Mouse (Mus musculus) embryo, embryonic 9.5 days (tissue): ENCODE measurements at regions not wholly inside any gene's neighbourhood (a gene's known extent, or its start where the extent isn't known, plus 50 kb on each side); places are given as distances from the start of the nearest gene placed in this dataset.

Experiments used
- DNase-seq: peaks from one replicate; pipeline ENCODE4 v3.0.0-alpha.2; 2017; ENCODE audit errors: extremely low spot score

- no peak for DNase-seq
Observed at GRCm38 (mm10) chr10:96499274-96499673, 117.5 kb upstream of the Btg1 start.

GRCm38 (mm10) chr10:96502090-96502728 is 114.6 kb upstream of the Btg1 start:
- DNase-seq = no peak

- DNase-seq = no peak
Observed at GRCm38 (mm10) chr10:96502736-96503135, 114.1 kb upstream of the Btg1 start.

GRCm38 (mm10) chr10:96504340-96504739 is 112.5 kb upstream of the Btg1 start:
- no peak for DNase-seq

GRCm38 (mm10) chr10:96515164-96515922 is 101.5 kb upstream of the Btg1 start:
- DNase-seq = no peak

- no peak for DNase-seq
Observed at GRCm38 (mm10) chr10:96515923-96516258, 100.9 kb upstream of the Btg1 start.

- DNase-seq = no peak
Observed at GRCm38 (mm10) chr10:96519411-96519810, 97.4 kb upstream of the Btg1 start.

- DNase-seq = peak; percentile 14
Observed at GRCm38 (mm10) chr10:96520995-96521760, 95.6 kb upstream of the Btg1 start.

- DNase-seq = peak; percentile 19
Observed at GRCm38 (mm10) chr10:96523967-96524801, 92.6 kb upstream of the Btg1 start.

- no peak for DNase-seq
Observed at GRCm38 (mm10) chr10:96527864-96528263, 88.9 kb upstream of the Btg1 start.

GRCm38 (mm10) chr10:96534547-96535124 is 82.2 kb upstream of the Btg1 start:
- no peak for DNase-seq

GRCm38 (mm10) chr10:96535461-96535860 is 81.3 kb upstream of the Btg1 start:
- no peak for DNase-seq

GRCm38 (mm10) chr10:96540828-96541227 is 76.0 kb upstream of the Btg1 start:
- no peak for DNase-seq

- DNase-seq = no peak
Observed at GRCm38 (mm10) chr10:96545312-96545711, 71.5 kb upstream of the Btg1 start.

GRCm38 (mm10) chr10:96545761-96546388 is 70.9 kb upstream of the Btg1 start:
- DNase-seq = no peak

- no peak for DNase-seq
Observed at GRCm38 (mm10) chr10:96549651-96550050, 67.2 kb upstream of the Btg1 start.

- DNase-seq = no peak
Observed at GRCm38 (mm10) chr10:96550266-96550665, 66.5 kb upstream of the Btg1 start.

- no peak for DNase-seq
Observed at GRCm38 (mm10) chr10:96557336-96557735, 59.5 kb upstream of the Btg1 start.

GRCm38 (mm10) chr10:96565343-96565742 is 51.5 kb upstream of the Btg1 start:
- DNase-seq = no peak
